Mouse (Mus musculus) thymus, postnatal 25 days (tissue): ENCODE results near the gene Fndc3b.

Experiments
- DNase-seq: peaks from one replicate; pipeline ENCODE4 v3.0.0; 2022

Fndc3b gene

GRCm38 (mm10) chr3:27584607-27585605 lies 126.2 kb downstream of the Fndc3b start:
- no peak for DNase-seq

DNA sequence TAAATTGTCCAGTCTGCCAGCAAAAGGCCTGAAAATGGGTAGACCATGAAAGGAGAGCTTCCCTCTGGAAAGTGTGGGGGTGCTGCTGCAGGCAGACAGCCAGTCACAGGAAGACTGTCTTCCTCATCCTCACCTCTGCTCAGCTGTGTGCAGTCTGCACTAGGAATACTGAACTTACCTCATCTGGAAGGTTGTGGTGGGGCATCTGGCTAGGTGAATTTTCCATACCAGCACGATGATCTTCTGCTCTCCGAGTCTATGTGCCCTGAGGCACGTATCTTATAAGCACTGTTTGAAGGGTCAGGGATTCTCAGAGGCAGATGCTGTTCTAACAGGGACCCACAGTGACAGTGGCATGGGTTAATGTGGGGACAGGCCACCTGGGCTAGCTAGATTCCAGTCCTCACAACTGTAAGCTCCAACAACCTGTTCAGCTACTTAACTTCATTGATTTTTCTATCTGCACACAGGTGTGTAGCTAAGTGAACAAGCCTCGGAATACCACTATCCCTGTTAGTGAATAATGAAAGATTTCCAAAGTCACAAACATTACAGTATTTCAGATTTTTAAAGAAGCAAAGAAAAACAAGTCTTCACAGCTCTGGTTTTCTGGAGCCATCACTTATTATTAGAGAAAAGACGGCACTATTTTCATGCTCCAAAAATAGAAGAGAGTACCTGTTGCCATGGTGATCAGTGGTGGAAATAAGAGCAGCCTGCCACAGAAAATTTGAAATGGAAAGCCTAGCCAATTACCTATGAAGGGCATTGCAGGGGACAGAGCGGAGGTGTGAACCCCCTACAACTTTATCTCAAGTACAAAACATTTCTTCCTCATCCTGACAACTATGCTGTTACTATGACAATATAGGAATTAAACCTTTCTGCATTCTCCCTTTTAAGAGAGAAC lies 128.9 kb downstream of the Fndc3b start:
- no peak for DNase-seq

DNA sequence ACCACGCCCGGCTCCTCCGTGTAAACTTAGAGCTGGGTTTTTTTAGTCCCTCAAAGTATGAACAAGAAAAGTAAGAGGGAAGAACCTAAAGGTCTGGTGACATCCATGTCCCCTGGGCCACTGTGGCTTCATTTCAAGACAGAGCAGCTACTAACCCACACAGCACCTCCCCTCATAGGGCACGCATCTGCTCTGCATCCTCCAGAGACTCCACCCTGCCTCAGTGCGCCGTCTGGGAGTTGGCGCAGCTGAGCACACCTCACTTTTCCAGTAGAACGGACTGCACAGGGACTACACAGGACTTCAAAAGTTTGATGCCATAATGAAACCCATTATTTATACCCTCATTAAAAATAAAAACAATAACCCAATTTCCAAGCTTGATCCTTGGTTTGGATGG lies 130.2 kb downstream of the Fndc3b start:
- no peak for DNase-seq

- DNase-seq: no peak
These were observed 131.1 kb downstream of the Fndc3b start for GRCm38 (mm10) chr3:27579894-27580613.

GRCm38 (mm10) chr3:27579229-27579628 lies 131.9 kb downstream of the Fndc3b start:
- DNase-seq: no peak

DNA sequence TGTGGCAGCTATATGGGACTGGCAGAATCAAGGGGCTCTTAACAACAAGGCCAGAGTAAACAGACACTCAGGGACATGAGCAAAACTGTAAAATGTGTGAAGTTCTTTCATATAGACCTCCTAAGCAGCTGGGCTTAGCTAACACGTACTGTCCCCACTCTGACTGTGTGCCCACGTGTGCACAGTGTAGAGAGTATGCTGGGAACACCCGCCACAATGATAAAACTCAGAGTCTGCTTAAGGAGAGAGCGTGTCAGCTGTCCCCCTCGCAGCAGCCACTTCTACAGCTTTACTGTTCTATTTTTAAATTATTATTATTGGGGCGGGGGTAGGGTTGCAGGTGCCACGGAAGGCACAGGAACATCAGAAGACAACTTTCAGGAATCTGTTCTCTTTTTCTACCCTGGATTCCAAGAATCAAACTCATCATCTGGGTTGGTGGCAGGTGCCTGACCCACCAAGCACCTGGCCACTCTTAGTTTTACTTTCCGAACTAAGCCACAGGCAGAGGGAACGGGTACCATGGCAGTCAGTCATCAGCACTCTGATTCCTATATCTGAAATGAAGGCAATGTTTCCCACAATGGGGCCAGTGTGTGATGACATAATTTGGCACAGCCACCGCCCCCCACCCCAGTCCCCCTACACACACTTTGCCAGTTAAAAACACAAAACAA lies 133.6 kb downstream of the Fndc3b start:
- no peak for DNase-seq

- DNase-seq: no peak
These were observed 136.9 kb downstream of the Fndc3b start for GRCm38 (mm10) chr3:27574241-27574640.

DNA sequence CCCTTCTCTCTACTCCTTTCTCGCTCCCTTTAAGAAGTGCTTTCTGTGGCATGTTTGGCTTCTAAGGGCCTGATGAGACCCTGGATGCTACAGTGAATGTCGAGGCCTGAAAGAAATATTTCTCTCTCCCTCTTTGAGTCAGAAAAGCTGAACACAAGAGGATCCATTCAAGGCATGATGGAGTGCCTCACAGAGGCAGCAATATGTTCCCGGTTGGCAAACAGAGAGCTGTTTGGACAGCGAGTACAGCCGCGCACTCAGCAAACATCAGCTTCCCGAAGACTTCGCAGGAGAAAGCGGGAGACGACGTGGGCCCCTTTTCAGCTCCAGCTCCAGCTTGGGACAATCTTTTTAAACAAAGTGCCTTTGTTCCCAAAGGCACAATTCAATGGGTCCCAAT lies 137.6 kb downstream of the Fndc3b start:
- DNase-seq: no peak

- DNase-seq: no peak
These were observed 138.8 kb downstream of the Fndc3b start for GRCm38 (mm10) chr3:27572305-27572704.

DNA sequence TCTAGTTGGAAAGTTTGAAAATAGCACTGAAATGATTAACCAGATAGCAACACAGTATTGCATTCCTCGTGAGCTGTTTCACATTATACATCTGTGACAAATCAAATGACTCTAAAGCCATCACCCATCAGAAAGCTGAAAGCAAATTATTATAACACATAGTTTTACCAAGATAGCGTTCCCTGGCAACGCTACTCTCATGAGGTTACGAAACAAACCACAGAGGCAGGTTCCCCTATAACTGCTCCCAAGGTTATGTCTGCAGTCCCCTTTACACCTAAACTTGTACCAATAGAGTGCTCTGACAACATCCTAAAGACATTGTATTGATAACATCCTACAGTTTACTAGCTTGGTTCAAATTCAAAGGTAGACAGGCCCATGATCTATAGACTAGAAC lies 145.8 kb downstream of the Fndc3b start:
- DNase-seq: no peak

DNA sequence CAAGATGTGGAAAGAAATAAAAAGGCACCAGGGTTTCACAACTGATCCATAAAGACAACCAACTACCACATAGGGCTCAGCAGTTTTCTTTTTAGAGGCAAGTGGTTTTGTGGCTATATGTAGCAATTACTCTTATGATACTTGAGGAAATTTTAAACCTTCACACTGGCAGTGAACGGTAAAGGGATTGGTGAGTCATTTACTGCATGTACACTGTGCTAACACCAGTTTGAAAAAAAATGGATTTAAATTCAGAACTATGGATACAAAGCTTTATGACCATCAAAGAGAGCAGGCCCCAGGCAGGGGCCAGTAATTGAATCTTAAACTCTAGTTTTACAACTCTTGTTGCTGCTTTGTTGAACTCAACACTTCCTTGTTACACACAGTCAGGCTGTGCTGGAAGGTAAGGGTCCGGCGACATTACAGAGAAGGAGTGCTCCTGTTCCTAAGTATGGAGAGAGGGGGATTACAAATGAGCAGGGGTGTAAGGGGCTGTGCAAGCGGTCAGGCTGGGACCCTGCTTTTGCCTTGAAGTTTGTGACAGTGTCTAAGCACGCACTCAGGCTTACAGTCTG lies 148.0 kb downstream of the Fndc3b start:
- no peak for DNase-seq

- no peak for DNase-seq
These were observed 148.6 kb downstream of the Fndc3b start for GRCm38 (mm10) chr3:27562476-27562875.

GRCm38 (mm10) chr3:27561921-27562320 lies 149.2 kb downstream of the Fndc3b start:
- DNase-seq: no peak

DNA sequence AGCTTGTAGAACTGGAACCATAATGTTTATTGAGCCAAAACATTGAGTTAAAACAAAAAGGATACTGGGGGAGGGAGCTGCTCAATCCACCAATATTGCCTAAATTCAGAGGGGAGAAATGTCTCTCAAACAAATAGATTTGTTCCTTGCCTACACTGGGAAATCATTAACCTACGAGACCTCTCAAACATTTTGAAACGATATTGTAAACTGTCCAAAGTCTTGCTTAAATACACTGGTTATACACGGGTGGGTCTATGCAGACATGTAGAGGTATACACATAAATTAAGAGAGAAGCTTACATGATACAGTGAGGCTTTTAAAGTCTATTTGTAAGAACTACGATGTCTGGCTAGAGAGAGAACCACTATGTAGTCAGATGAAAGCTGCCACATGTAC lies 151.8 kb downstream of the Fndc3b start:
- no peak for DNase-seq

GRCm38 (mm10) chr3:27557100-27558004 lies 153.8 kb downstream of the Fndc3b start:
- DNase-seq: no peak

GRCm38 (mm10) chr3:27555401-27555940 lies 155.6 kb downstream of the Fndc3b start:
- no peak for DNase-seq

- no peak for DNase-seq
These were observed 156.8 kb downstream of the Fndc3b start for GRCm38 (mm10) chr3:27554325-27554724.

DNA sequence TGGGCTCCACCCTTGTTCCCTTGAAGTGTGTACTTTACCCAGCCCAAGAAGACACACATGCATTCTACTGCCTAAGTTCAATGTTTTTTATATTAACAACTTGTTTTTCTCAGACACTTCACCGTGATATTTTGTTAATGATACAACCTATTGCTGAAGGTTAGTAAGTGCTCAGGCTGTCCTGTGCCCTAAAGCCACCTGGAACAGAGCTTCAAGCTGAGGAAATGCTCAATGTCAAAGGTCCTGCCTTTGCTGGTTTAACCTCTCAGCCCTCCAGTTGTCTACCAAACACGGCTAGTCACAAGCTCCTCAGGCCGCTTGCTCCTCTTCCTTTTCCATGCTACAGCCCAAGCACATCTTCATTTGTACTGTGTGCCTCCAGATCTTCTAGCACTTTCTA lies 157.3 kb downstream of the Fndc3b start:
- DNase-seq: no peak

DNA sequence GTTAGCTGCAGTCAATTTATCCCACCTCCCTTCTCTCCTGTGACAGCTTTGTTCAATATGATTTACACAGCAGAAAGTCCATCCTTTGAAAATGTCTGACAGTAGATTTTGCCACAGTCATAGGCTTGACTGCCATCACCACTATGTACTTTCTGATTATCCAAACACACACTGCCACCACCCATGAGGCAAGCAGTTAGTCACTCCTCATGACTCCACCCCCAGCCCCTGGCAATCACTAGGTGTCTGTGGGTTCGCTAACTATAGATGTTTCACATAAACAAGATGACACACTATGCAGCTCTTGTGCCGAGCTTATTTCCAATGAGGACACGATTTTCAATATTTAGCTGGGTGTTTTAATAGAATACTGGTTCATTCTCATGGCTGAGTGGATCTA lies 160.1 kb downstream of the Fndc3b start:
- DNase-seq: no peak

DNA sequence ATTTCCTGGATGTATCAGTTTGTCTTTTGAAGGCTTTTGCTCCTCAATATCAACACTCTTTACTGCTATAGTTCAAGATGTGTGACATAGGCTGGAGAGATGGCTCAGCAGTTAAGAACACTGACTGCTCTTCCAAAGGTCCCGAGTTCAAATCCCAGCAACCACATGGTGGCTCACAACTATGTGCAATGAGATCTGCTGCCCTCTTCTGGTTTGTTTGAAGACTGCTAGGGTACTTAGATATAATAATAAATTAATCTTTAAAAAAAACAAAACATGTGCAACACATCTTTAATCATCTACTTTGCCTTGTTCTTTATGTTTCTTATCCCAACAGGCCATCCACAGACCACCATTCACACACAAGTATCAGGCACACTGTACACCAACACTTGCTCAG lies 160.7 kb downstream of the Fndc3b start:
- no peak for DNase-seq

GRCm38 (mm10) chr3:27545651-27546050 lies 165.5 kb downstream of the Fndc3b start:
- no peak for DNase-seq
